Mouse (Mus musculus): ENCODE data around the gene Usp54.
"Not testable (repeated sequence)": the region's sequence is repeated elsewhere in the genome, so short reads cannot be mapped to it uniquely, and the experiment has no call there.

Gene Usp54

GRCm38 (mm10) chr14:20654690-20655421, 14.0 kb upstream of the Usp54 start:
- DNase-seq, result no peak

- DNase-seq, result no peak
Measured at GRCm38 (mm10) chr14:20651722-20652256, 10.9 kb upstream of the Usp54 start.

DNA sequence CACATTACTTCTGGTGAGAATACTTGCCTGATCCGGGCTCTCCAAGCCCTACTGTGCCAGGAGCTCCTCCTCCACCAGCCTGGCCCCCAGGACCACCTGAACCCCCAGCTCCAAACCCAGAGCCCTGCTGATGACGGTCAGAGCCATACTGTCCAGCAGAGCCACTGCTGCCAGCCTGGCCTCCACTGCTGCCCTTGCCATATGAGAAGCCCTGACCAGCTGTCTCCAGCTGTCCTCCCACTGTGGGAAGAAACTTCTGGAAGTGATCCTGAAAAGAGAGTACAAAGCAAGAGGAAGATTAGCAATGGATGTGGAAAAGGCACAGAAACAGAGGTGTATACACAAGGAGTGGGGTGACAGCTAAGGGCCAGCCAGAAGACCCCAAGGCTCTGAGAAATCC, 10.1 kb upstream of the Usp54 start:
- no peak for DNase-seq

- DNase-seq, result no peak
Measured at GRCm38 (mm10) chr14:20646381-20646780, 5.5 kb upstream of the Usp54 start.

GRCm38 (mm10) chr14:20645547-20645946, 4.7 kb upstream of the Usp54 start:
- no peak for DNase-seq

GRCm38 (mm10) chr14:20641438-20641875, 594 bp upstream of the Usp54 start:
- peak; percentile 37 for DNase-seq

- peak; percentile 58 for DNase-seq
Measured at GRCm38 (mm10) chr14:20639918-20640619, 794 bp downstream of the Usp54 start.

- DNase-seq, result no peak
Measured at GRCm38 (mm10) chr14:20638702-20639101, 2.2 kb downstream of the Usp54 start.

- DNase-seq, result no peak
Measured at GRCm38 (mm10) chr14:20637818-20638574, 2.9 kb downstream of the Usp54 start.

- not testable (repeated sequence) for DNase-seq
Measured at GRCm38 (mm10) chr14:20636968-20637367, 3.9 kb downstream of the Usp54 start.

DNA sequence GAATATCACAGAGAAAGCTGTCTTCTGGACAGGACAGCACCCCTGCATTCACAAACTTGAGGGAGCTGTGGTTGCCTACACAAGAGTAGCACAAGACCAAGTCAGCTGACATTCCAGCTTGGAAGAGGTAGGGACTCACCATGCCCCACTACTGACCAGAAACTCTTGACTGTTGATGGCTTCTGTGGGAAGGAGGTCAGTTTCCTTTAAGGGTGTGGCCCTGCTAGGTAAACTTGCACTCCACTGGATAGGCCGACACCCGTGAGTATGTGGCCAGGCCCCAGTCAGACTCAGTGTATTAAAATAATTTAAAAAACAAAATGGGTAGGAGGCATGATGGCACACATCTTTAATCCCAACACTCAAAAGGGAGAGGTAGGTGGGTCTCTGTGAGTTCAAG, 5.3 kb downstream of the Usp54 start:
- DNase-seq, result no peak

DNA sequence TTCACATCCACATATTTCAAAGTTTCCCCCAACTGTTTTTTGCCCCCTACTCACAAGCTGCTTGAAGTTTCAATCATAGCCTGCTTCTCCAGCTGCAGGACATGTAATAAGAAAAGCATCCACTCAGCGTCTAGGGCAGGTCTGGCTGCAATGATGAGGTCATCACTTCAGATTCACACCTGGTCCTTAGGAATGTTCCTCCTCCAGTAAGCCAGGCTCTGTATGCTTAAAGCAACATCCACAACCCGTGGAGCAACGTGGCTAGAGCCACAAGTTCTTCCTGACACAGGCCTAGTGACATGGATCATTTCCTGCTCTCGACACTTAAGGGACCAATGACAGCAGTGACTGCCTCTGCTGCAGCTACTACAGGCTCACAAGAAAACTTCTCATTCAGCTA, 9.6 kb downstream of the Usp54 start:
- no peak for DNase-seq

- DNase-seq, result no peak
Measured at GRCm38 (mm10) chr14:20626971-20627370, 13.9 kb downstream of the Usp54 start.

- DNase-seq, result no peak
Measured at GRCm38 (mm10) chr14:20626447-20626846, 14.4 kb downstream of the Usp54 start.

DNA sequence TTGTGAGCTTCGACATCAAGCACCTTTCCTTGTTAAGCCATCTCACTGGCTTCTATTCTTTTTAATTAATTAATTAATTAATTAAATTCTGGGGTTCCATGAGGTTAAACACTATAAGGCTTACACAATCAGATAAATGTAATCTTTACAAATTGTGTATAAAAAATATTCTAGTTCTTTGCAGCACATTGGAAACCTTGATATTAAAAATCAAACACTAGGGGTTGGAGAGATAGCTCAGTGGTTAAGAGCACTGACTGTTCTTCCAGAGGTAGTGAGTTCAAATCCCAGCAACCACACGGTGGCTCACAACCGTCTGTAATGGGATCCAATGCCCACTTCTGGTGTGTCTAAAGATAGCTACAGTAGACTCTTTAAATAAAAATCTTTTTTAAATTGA, 18.0 kb downstream of the Usp54 start:
- DNase-seq, result no peak

GRCm38 (mm10) chr14:20622412-20622811, 18.5 kb downstream of the Usp54 start:
- no peak for DNase-seq

DNA sequence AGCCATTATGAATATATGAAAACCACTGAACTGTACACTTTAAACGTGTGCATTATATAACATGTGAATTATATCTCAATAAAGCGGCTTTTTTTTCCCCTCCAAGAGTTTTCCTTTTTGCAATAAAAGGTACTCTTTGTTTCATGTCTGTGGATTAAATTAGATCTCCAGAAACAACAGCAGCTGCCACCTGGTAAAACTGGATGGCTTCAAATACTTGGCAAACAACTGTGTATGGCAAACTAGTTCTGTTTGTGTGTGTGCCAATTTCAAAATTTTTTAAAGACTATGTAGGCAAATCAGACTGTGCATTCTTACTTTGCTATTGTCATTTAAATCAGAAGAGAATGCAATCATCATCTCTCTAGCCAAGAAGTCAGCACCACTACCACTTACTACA, 19.0 kb downstream of the Usp54 start:
- no peak for DNase-seq

DNA sequence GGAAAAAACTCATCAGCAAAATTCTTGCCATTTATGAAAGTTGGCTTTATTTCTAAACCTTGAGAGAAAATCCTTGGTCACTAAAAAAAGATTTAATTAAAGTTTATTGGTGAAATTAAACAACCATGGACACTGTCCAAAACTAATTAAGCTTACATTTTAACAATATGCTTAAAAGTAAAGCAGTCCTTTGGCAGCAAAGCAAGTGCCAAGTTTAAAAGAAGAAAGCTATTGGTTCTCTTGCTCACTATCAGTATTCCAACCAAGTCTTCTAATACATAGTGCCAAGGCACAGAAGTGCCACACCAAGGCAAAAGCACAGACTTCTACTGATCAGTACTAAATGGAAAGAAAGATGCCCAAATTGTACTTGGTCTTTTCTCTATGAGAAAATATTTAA, 21.7 kb downstream of the Usp54 start:
- DNase-seq, result no peak

DNA sequence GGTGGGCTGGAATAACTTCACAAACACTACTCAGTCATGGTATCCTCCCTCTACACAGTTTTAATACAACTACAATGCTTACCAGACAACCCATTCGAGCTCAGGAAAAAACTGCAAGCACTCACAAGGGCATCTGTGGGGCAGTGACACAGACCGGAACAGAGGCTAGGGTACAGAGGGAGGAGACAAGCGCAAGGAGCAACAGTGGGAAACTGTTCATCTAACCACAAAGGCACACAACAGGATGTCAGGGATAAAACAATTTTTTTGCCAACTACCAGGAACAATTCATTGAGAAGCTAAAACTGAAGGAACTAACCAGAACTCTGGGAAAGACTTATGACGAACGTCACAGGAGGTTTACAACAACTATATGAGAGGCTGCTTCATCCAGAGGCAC, 22.7 kb downstream of the Usp54 start:
- no peak for DNase-seq

- peak; percentile 12 for DNase-seq
Measured at GRCm38 (mm10) chr14:20616421-20616820, 24.4 kb downstream of the Usp54 start.

- DNase-seq, result no peak
Measured at GRCm38 (mm10) chr14:20615075-20615474, 25.8 kb downstream of the Usp54 start.

GRCm38 (mm10) chr14:20612820-20613219, 28.0 kb downstream of the Usp54 start:
- DNase-seq, result no peak

- peak; percentile 10 for DNase-seq
Measured at GRCm38 (mm10) chr14:20610146-20610545, 30.7 kb downstream of the Usp54 start.
